ENCODE assay signal across 16 mouse cellular contexts in genomic region chr14:6440206-6440605, GRCm38 (mm10). TPM values are rescaled to one million over a fixed set of nuclear protein-coding genes. Genes with fewer than 3 reads are reported as not detected.
DNase-seq lines count a peak whose midpoint lies in the region; TF ChIP-seq lines count a peak whose summit lies in the region.
"Not testable (repeated sequence)": the region's sequence is repeated elsewhere in the genome, so short reads cannot be mapped to it uniquely, and the experiment has no call there.
"Had no signal": no experiment of that assay in that cellular context is flagged by ENCODE, and none has a peak within 500 bp of the region (broad histone marks: within the 10 kb centered on the region; RNA-seq: fewer than 3 reads in every experiment).

No protein-coding gene starts in this region.

- peak; percentile 6 for DNase-seq in gastrocnemius, adult 2 months
- DNase-seq in gastrocnemius, postnatal 25 days = peak; percentile 6
- DNase-seq in kidney, adult 11 months = peak; percentile 2
- peak; percentile 1 to 34 for DNase-seq in kidney, postnatal 25 days
- DNase-seq in ovary, postnatal 36 days (ENCODE audit: low spot score) = peak; percentile 2
- peak; percentile 3 for DNase-seq in thymus, postnatal 4 days
- DNase-seq in urinary bladder, postnatal 25 days (ENCODE audit: low spot score) = peak; percentile 2

- not testable (repeated sequence) for TF ChIP-seq CTCF in gastrocnemius, adult 2 months (IDR thresholded peaks at IDR 0.05)

- intact Hi-C loops in gastrocnemius, adult 2 months (cut with DNase I) = not testable (repeated sequence)

- H3K4me3 ChIP-seq in gastrocnemius, adult 2 months = not testable (repeated sequence)

- not testable (repeated sequence) for H3K27ac ChIP-seq in gastrocnemius, adult 2 months

RNA-seq across cellular contexts. Expression of gene Gm3594, which starts 4.2 kb away (rescaled TPM):
- not detected for total RNA-seq in gastrocnemius, adult 2 months (2021)
- total RNA-seq in gastrocnemius, postnatal 25 days (2021) = not detected
- total RNA-seq: adrenal gland, adult 18-20 months; adrenal gland, postnatal 14 days; CH12.LX; forebrain, postnatal 0 days; gastrocnemius, adult 18-20 months; granulocyte monocyte progenitor cell, adult 5-6 weeks; heart, postnatal 10 days; hematopoietic stem cell, adult 5-6 weeks; hindbrain, postnatal 0 days had no signal

RNA-seq across cellular contexts. Expression of gene Gm3591, which starts 27.9 kb away (rescaled TPM):
- under 1 TPM in 1 of 2 experiments, not detected in 1; 0.42 TPM for total RNA-seq in gastrocnemius, adult 2 months (2021)
- under 1 TPM in 1 of 2 experiments, not detected in 1; 0.59 TPM for total RNA-seq in gastrocnemius, postnatal 25 days (2021)
- total RNA-seq: CH12.LX; gastrocnemius, adult 18-20 months; granulocyte monocyte progenitor cell, adult 5-6 weeks; hematopoietic stem cell, adult 5-6 weeks had no signal

RNA-seq across cellular contexts. Expression of gene Gm16440, which starts 50.1 kb away (rescaled TPM):
- not detected for total RNA-seq in gastrocnemius, adult 2 months (2021)
- not detected for total RNA-seq in gastrocnemius, postnatal 25 days (2021)
- total RNA-seq: adrenal gland, adult 18-20 months; adrenal gland, postnatal 14 days; CH12.LX; forebrain, postnatal 0 days; gastrocnemius, adult 18-20 months; granulocyte monocyte progenitor cell, adult 5-6 weeks; heart, postnatal 10 days; hematopoietic stem cell, adult 5-6 weeks; hindbrain, postnatal 0 days had no signal
